Comparison of ENCODE assay signal across 9 mouse cellular contexts in the genomic region with DNA sequence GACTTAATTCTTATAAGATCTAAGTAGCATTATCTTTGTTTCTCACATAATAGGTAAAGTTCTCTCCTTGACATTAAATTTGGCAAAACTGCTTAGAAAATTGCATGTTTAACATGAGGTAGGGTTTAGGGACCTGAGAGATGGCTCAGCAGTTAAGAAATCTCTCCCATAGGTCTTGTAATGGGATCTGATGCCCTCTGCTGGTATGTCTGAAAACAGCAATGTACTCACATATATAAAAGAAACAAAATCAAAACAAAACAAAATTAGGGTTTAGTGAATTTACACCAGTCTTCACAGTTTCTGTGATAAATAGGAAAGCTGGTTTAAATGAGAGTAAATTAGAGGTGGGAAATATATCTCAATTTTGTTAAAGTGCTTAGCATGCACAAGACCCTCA. TPM values are rescaled to one million over a fixed set of nuclear protein-coding genes. Genes with fewer than 3 reads are reported as not detected.
DNase-seq lines count a peak whose midpoint lies in the region; ATAC-seq and TF ChIP-seq lines count a peak whose summit lies in the region.
"Had no signal": no experiment of that assay in that cellular context is flagged by ENCODE, and none has a peak within 500 bp of the region (broad histone marks: within the 10 kb centered on the region; RNA-seq: fewer than 3 reads in every experiment).

No protein-coding gene starts in this region.

- DNase-seq in gastrocnemius, adult 2 months, result no peak
- no peak for DNase-seq in gastrocnemius, postnatal 10 days
- DNase-seq in midbrain, embryonic 14.5 days, result peak; percentile 77
- peak; percentile 75 for DNase-seq in adipocyte (ENCODE audit: low spot score)
- peak; percentile 65 for DNase-seq in kidney, postnatal 14 days
- DNase-seq in thymus, postnatal 0 days (ENCODE audit: low spot score), result peak; percentile 67
- DNase-seq in urinary bladder, postnatal 36 days (ENCODE audit: low spot score in 2 of 2), result no peak

- no peaks in the 10 kb centered on the region for H3K9me3 ChIP-seq in midbrain, embryonic 14.5 days (ENCODE audit: control insufficient read depth, low read length)
- no peaks in the 10 kb centered on the region for H3K9me3 ChIP-seq in midbrain, embryonic 13.5 days
- H3K9me3 ChIP-seq: neural tube, embryonic 13.5 days had no signal

- peaks cover 8% of the 10 kb centered on the region; the same call in 1 of the 2 replicates for H3K4me1 ChIP-seq in midbrain, embryonic 14.5 days (ENCODE audit: control insufficient read depth, insufficient read depth, low read length)
- H3K4me1 ChIP-seq in midbrain, embryonic 13.5 days (replicated peaks), result peaks cover 15% of the 10 kb centered on the region

- ATAC-seq in midbrain, embryonic 14.5 days (ENCODE audit: low FRiP score, low TSS enrichment), result no peak
- ATAC-seq in midbrain, embryonic 13.5 days, result no peak

- TF ChIP-seq CTCF in gastrocnemius, adult 2 months (IDR thresholded peaks at IDR 0.05), result peak; percentile 82

- H3K9ac ChIP-seq in midbrain, embryonic 14.5 days (replicated peaks; ENCODE audit: low read length), result no peak overlapping the region
- H3K9ac ChIP-seq in midbrain, embryonic 13.5 days (replicated peaks), result no peak overlapping the region
- H3K9ac ChIP-seq: neural tube, embryonic 13.5 days had no signal

- no peak overlapping the region; the same call in 1 of the 2 replicates for H3K27ac ChIP-seq in gastrocnemius, adult 2 months
- no peak overlapping the region for H3K27ac ChIP-seq in midbrain, embryonic 14.5 days (replicated peaks; ENCODE audit: low read depth, low read length)
- H3K27ac ChIP-seq in midbrain, embryonic 13.5 days, result no peak overlapping the region
- H3K27ac ChIP-seq: neural tube, embryonic 13.5 days had no signal

- H3K4me3 ChIP-seq in gastrocnemius, adult 2 months, result no peak overlapping the region
- H3K4me3 ChIP-seq in midbrain, embryonic 14.5 days (replicated peaks; ENCODE audit: low read depth, low read length), result no peak overlapping the region
- H3K4me3 ChIP-seq in midbrain, embryonic 13.5 days (replicated peaks), result no peak overlapping the region
- H3K4me3 ChIP-seq: neural tube, embryonic 13.5 days had no signal

- H3K36me3 ChIP-seq in midbrain, embryonic 14.5 days (ENCODE audit: control insufficient read depth, insufficient read depth, low read length), result peaks cover 65% of the 10 kb centered on the region
- H3K36me3 ChIP-seq in midbrain, embryonic 13.5 days, result peaks cover 53% of the 10 kb centered on the region

- H3K4me2 ChIP-seq in midbrain, embryonic 14.5 days (ENCODE audit: low read length), result no peak overlapping the region
- H3K4me2 ChIP-seq in midbrain, embryonic 13.5 days (replicated peaks), result no peak overlapping the region
- H3K4me2 ChIP-seq: neural tube, embryonic 13.5 days had no signal

- no peaks in the 10 kb centered on the region for H3K27me3 ChIP-seq in midbrain, embryonic 14.5 days (ENCODE audit: control insufficient read depth, insufficient read depth, low read length)
- H3K27me3 ChIP-seq in midbrain, embryonic 13.5 days, result no peaks in the 10 kb centered on the region
- H3K27me3 ChIP-seq: neural tube, embryonic 13.5 days had no signal

- intact Hi-C loops in gastrocnemius, adult 2 months (cut with DNase I), result loop anchor here (5.0 to 10.0 kb wide), 3 partner anchors 40 to 213 kb away; partner anchors contain the start of gene Gle1

RNA-seq across cellular contexts. Expression of gene Sptan1, which starts 11.9 kb away (rescaled TPM):
- total RNA-seq in gastrocnemius, adult 2 months (2021), result 10 to 100 TPM; 41.8 to 62.1 TPM
- 100 to 1,000 TPM; 103 to 127 TPM for total RNA-seq in gastrocnemius, postnatal 10 days (2021)
- 312 and 331 TPM in 2 replicates for polyA plus RNA-seq in midbrain, embryonic 14.5 days (2014; fragmentation: Nextera tagmentation; extraction: Ambion mirVana)
- polyA plus RNA-seq in midbrain, embryonic 13.5 days (2015; fragmentation: Nextera tagmentation; extraction: Ambion mirVana), result 172 and 185 TPM in 2 replicates
- polyA plus RNA-seq in thymus, postnatal 0 days (2015; fragmentation: Nextera tagmentation; extraction: Ambion mirVana), result 47.5 and 53.2 TPM in 2 replicates

RNA-seq across cellular contexts. Expression of gene Gle1, which starts 42.1 kb away (rescaled TPM):
- total RNA-seq in gastrocnemius, adult 2 months (2021), result 10 to 100 TPM; 23.2 to 28.3 TPM
- total RNA-seq in gastrocnemius, postnatal 10 days (2021), result 10 to 100 TPM; 20.9 to 21.7 TPM
- polyA plus RNA-seq in midbrain, embryonic 14.5 days (2014; fragmentation: Nextera tagmentation; extraction: Ambion mirVana), result 53.5 and 61.5 TPM in 2 replicates
- 78.1 and 78.8 TPM in 2 replicates for polyA plus RNA-seq in midbrain, embryonic 13.5 days (2015; fragmentation: Nextera tagmentation; extraction: Ambion mirVana)
- polyA plus RNA-seq in thymus, postnatal 0 days (2015; fragmentation: Nextera tagmentation; extraction: Ambion mirVana), result 47.6 and 55.3 TPM in 2 replicates

Comparison
In these comparisons a context has a peak if more than half of its experiments do, and no peak if none do; other contexts are left out.
1. DNase-seq: peak in midbrain, embryonic 14.5 days (single experiment), adipocyte (single experiment), kidney, postnatal 14 days (single experiment) and thymus, postnatal 0 days (single experiment); none in gastrocnemius, adult 2 months (single experiment), gastrocnemius, postnatal 10 days (single experiment) and urinary bladder, postnatal 36 days (0 of 2).